Mouse (Mus musculus): Measurements from ENCODE around the gene Arf3. TPM values are rescaled to one million over a fixed set of nuclear protein-coding genes. Genes with fewer than 3 reads are reported as not detected.
A peak's percentile ranks its signal among the peaks of the same experiment; 100 is the strongest.

The Arf3 gene
- polyA plus RNA-seq, 1 experiment from 2014 or later: 41.6 TPM

- Histone ChIP-seq H3K27me3 (replicated peaks) (peaks cover 73% of the 10 kb centered on the region), H3K36me3 (no peaks in the 10 kb centered on the region), H3K4me1 (peaks cover 33% of the 10 kb centered on the region), H3K9me3 (no peaks in the 10 kb centered on the region), H3K4me2 (peak overlapping the region; percentile 24; the same call in 1 of the 2 replicates), H3K9ac (no peak overlapping the region), H3K4me3 (replicated peaks) (peak overlapping the region; percentile 8; the same call in 1 of the 2 replicates), H3K27ac (no peak overlapping the region)
- no peak for ATAC-seq (ENCODE audit: insufficient read depth, low FRiP score, low read depth)
- WGBS: 11% methylated on average over 24 of the region's 24 CpGs
Measured at GRCm38 (mm10) chr15:98788972-98789660, 26.1 kb upstream of the Arf3 start.

- no peak for ATAC-seq (ENCODE audit: insufficient read depth, low FRiP score, low read depth)
- Histone ChIP-seq H3K36me3 (no peaks in the 10 kb centered on the region), H3K4me2 (no peak overlapping the region), H3K4me3 (replicated peaks) (no peak overlapping the region), H3K9me3 (no peaks in the 10 kb centered on the region), H3K9ac (no peak overlapping the region), H3K27me3 (replicated peaks) (peaks cover 61% of the 10 kb centered on the region), H3K4me1 (peaks cover 32% of the 10 kb centered on the region), H3K27ac (no peak overlapping the region)
- WGBS: 29% methylated on average over 4 of the region's 4 CpGs
Measured at GRCm38 (mm10) chr15:98787930-98788329, 24.9 kb upstream of the Arf3 start.

- H3K4me2 ChIP-seq: no peak overlapping the region
- no peak overlapping the region for H3K4me3 ChIP-seq (replicated peaks)
- H3K9ac ChIP-seq: no peak overlapping the region
- H3K36me3 ChIP-seq: no peaks in the 10 kb centered on the region
- H3K4me1 ChIP-seq: peaks cover 13% of the 10 kb centered on the region; the same call in 1 of the 2 replicates
- H3K27ac ChIP-seq: no peak overlapping the region
- WGBS: 42% methylated on average over 7 of the region's 7 CpGs
- no peak for ATAC-seq (ENCODE audit: insufficient read depth, low FRiP score, low read depth)
- H3K9me3 ChIP-seq: no peaks in the 10 kb centered on the region
- H3K27me3 ChIP-seq (replicated peaks): peaks cover 58% of the 10 kb centered on the region
Measured at GRCm38 (mm10) chr15:98785744-98786143, 22.7 kb upstream of the Arf3 start.

GRCm38 (mm10) chr15:98781166-98781565 lies 18.2 kb upstream of the Arf3 start:
- peaks cover 23% of the 10 kb centered on the region for H3K4me1 ChIP-seq
- no peak overlapping the region for H3K4me2 ChIP-seq
- peaks cover 69% of the 10 kb centered on the region for H3K27me3 ChIP-seq (replicated peaks)
- no peaks in the 10 kb centered on the region for H3K36me3 ChIP-seq
- ATAC-seq (ENCODE audit: insufficient read depth, low FRiP score, low read depth): no peak
- no peak overlapping the region for H3K4me3 ChIP-seq (replicated peaks)
- H3K9ac ChIP-seq: no peak overlapping the region
- no peaks in the 10 kb centered on the region for H3K9me3 ChIP-seq
- 27% methylated on average over 6 of the region's 6 CpGs for WGBS
- H3K27ac ChIP-seq: no peak overlapping the region

- WGBS: 7% methylated on average over 13 of the region's 13 CpGs
- H3K4me2 ChIP-seq: no peak overlapping the region
- H3K4me3 ChIP-seq (replicated peaks): no peak overlapping the region
- no peak for ATAC-seq (ENCODE audit: insufficient read depth, low FRiP score, low read depth)
- H3K4me1 ChIP-seq: peaks cover 29% of the 10 kb centered on the region
- H3K27me3 ChIP-seq (replicated peaks): peaks cover 74% of the 10 kb centered on the region
- H3K9me3 ChIP-seq: no peaks in the 10 kb centered on the region
- H3K9ac ChIP-seq: no peak overlapping the region
- H3K36me3 ChIP-seq: no peaks in the 10 kb centered on the region
- no peak overlapping the region for H3K27ac ChIP-seq
Measured at GRCm38 (mm10) chr15:98780573-98780972, 17.6 kb upstream of the Arf3 start.

- Histone ChIP-seq H3K27ac (no peak overlapping the region), H3K36me3 (no peaks in the 10 kb centered on the region), H3K4me1 (peaks cover 30% of the 10 kb centered on the region), H3K4me2 (no peak overlapping the region), H3K4me3 (replicated peaks) (no peak overlapping the region), H3K9ac (no peak overlapping the region), H3K27me3 (replicated peaks) (peaks cover 75% of the 10 kb centered on the region), H3K9me3 (no peaks in the 10 kb centered on the region)
- WGBS: 11% methylated on average over 8 of the region's 8 CpGs
- no peak for ATAC-seq (ENCODE audit: insufficient read depth, low FRiP score, low read depth)
Measured at GRCm38 (mm10) chr15:98780075-98780474, 17.1 kb upstream of the Arf3 start.

- H3K27ac ChIP-seq: no peak overlapping the region
- H3K9me3 ChIP-seq: no peaks in the 10 kb centered on the region
- WGBS: 3% methylated on average over 11 of the region's 11 CpGs
- H3K27me3 ChIP-seq (replicated peaks): peaks cover 88% of the 10 kb centered on the region
- no peak overlapping the region for H3K9ac ChIP-seq
- H3K36me3 ChIP-seq: no peaks in the 10 kb centered on the region
- ATAC-seq (ENCODE audit: insufficient read depth, low FRiP score, low read depth): no peak
- H3K4me1 ChIP-seq: peaks cover 34% of the 10 kb centered on the region
- H3K4me3 ChIP-seq (replicated peaks): no peak overlapping the region
- H3K4me2 ChIP-seq: no peak overlapping the region
Measured at GRCm38 (mm10) chr15:98778806-98779205, 15.8 kb upstream of the Arf3 start.

GRCm38 (mm10) chr15:98778191-98778770 lies 15.3 kb upstream of the Arf3 start:
- no peaks in the 10 kb centered on the region for H3K9me3 ChIP-seq
- peaks cover 92% of the 10 kb centered on the region for H3K27me3 ChIP-seq (replicated peaks)
- H3K4me1 ChIP-seq: peaks cover 36% of the 10 kb centered on the region
- no peaks in the 10 kb centered on the region for H3K36me3 ChIP-seq
- WGBS: under 1% methylated on average over 25 of the region's 25 CpGs
- no peak overlapping the region for H3K9ac ChIP-seq
- no peak for ATAC-seq (ENCODE audit: insufficient read depth, low FRiP score, low read depth)
- H3K4me2 ChIP-seq: peak overlapping the region; percentile 49
- peak overlapping the region; percentile 22 for H3K4me3 ChIP-seq (replicated peaks)
- H3K27ac ChIP-seq: no peak overlapping the region

GRCm38 (mm10) chr15:98777762-98778161 lies 14.7 kb upstream of the Arf3 start, which contains the start of gene Wnt10b:
Gene Wnt10b, minus strand, starts transcription at chr15:98778150.
- no peak within 1 kb of the TSS for H3K27ac ChIP-seq
- no peaks in the 10 kb centered on the region for H3K36me3 ChIP-seq
- H3K9ac ChIP-seq: no peak within 1 kb of the TSS
- peak within 1 kb of the TSS; percentile 52 for H3K4me2 ChIP-seq
- peak within 1 kb of the TSS; percentile 22 for H3K4me3 ChIP-seq (replicated peaks)
- ATAC-seq (ENCODE audit: insufficient read depth, low FRiP score, low read depth): no peak
- peaks cover 39% of the 10 kb centered on the region for H3K4me1 ChIP-seq
- peaks cover 97% of the 10 kb centered on the region for H3K27me3 ChIP-seq (replicated peaks)
- WGBS: under 1% methylated on average over 33 of the region's 33 CpGs
- no peaks in the 10 kb centered on the region for H3K9me3 ChIP-seq

GRCm38 (mm10) chr15:98777005-98777616 lies 14.1 kb upstream of the Arf3 start:
- no peak overlapping the region for H3K9ac ChIP-seq
- peaks cover 98% of the 10 kb centered on the region for H3K27me3 ChIP-seq (replicated peaks)
- no peaks in the 10 kb centered on the region for H3K36me3 ChIP-seq
- H3K4me1 ChIP-seq: peaks cover 45% of the 10 kb centered on the region
- no peaks in the 10 kb centered on the region for H3K9me3 ChIP-seq
- no peak overlapping the region for H3K27ac ChIP-seq
- peak overlapping the region; percentile 52; the same call in 1 of the 2 replicates for H3K4me2 ChIP-seq
- 5% methylated on average over 19 of the region's 19 CpGs for WGBS
- no peak overlapping the region for H3K4me3 ChIP-seq (replicated peaks)
- no peak for ATAC-seq (ENCODE audit: insufficient read depth, low FRiP score, low read depth)

GRCm38 (mm10) chr15:98776280-98777004 lies 13.4 kb upstream of the Arf3 start:
- Histone ChIP-seq H3K9ac (no peak overlapping the region), H3K36me3 (no peaks in the 10 kb centered on the region), H3K4me1 (peaks cover 46% of the 10 kb centered on the region), H3K27ac (no peak overlapping the region), H3K4me3 (replicated peaks) (peak overlapping the region; percentile 16), H3K9me3 (no peaks in the 10 kb centered on the region), H3K4me2 (peak overlapping the region; percentile 52), H3K27me3 (replicated peaks) (peaks cover 98% of the 10 kb centered on the region)
- 1% methylated on average over 60 of the region's 62 CpGs for WGBS
- peak; percentile 39; the same call in 1 of the 2 replicates for ATAC-seq (ENCODE audit: insufficient read depth, low FRiP score, low read depth)

Measured in stomach, embryonic 15.5 days (tissue).